Mouse (Mus musculus) erythroblast, adult 5-6 weeks (primary cell): ENCODE measurements around the gene Rtf2. TPM values are rescaled to one million over a fixed set of nuclear protein-coding genes. Genes with fewer than 3 reads are reported as not detected.

Experiments used
- ATAC-seq: replicated peaks from 2 replicates; pipeline ENCODE4 v1.8.0; 2016; ENCODE audit warnings: moderate number of reproducible peaks, mild to moderate bottlenecking, moderate TSS enrichment, inconsistent platforms; ENCODE audit not compliant: poor library complexity, low FRiP score, severe bottlenecking
- total RNA-seq, 2 experiments: library from RNA; stranded (forward) in 1 of 2; stranded (reverse) in 1 of 2; fragments of 150-400 nt in 1 of 2; fragments of 200-764, 138-1000 nt in 1 of 2; gene quantifications; 2 replicates each; pipeline versions ENCODE4 v1.2.3 to v1.2.4; 2015 to 2017; ENCODE audit warnings: low replicate concordance in 2 of 2

Rtf2 gene
- total RNA-seq (2015; ENCODE audit: low replicate concordance) (18.3 and 24.7 TPM in 2 replicates), total RNA-seq (2017; ENCODE audit: low replicate concordance) (59.5 and 80.9 TPM in 2 replicates)

DNA sequence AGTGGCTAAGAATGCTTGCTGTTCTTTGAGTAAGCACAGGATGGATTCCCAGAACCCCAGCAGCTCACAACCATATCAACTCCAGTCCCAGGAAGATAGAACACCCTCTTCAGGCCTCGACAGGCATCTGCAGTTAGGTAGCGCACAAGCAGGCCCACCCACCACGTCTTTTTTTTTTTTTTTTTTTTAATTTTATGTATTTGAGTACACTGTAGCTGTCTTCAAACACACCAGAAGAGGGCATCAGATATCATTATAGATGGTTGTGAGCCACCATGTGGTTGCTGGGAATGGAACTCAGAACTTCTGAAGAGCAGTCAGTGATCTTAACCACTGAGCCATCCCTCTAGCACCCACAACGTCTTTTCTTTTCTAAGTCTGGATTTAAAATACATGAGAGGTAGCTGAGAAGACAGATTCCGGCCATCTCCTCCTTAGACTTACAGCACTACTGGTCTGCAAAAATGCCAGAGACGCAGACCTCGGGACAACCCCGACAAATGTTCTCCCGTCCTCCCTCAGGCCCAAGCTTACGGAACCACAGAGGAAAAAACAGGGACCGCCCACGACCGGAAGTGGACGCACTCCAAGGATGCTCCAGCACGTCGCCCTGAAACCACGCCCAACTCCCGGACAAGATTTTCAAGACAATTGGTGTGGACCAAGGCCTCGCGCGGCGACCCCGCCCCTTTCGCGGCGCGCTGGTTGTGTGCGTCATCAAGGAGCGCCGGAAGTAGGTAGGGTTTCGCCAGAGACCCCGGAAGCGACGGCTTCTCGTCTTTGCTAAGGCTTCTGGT is at the start of gene Rtf2:
Rtf2 (plus strand) TSS at position 714 of the 797 bp plus-strand sequence.
- ATAC-seq: peak; percentile 83

DNA sequence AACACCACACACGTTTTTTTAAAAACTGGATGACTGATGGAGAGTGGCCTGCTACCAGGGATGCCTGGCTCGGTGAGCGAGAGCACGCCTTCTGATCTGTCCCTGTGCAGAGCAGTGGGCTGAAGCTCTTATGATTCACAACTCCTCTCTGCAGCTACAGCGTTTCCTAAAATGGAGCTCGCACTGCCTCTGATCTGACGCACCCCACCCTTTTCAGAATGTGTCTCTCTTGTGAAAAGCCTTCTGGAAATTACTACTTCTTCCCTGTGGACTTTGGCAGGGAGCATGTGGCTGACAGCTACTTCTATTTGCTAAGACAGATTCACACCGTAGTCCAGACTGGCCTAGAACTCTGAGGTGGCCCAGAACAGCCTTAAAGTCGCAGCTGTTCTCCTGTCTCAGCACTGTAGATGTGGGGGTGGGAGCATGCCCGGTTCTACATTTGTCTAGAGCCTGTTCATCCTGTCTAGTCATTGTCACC is 48.3 kb upstream of the Rtf2 start:
- ATAC-seq: 0 out of 2 replicates have a peak, but pooled peaks have one; percentile 34

DNA sequence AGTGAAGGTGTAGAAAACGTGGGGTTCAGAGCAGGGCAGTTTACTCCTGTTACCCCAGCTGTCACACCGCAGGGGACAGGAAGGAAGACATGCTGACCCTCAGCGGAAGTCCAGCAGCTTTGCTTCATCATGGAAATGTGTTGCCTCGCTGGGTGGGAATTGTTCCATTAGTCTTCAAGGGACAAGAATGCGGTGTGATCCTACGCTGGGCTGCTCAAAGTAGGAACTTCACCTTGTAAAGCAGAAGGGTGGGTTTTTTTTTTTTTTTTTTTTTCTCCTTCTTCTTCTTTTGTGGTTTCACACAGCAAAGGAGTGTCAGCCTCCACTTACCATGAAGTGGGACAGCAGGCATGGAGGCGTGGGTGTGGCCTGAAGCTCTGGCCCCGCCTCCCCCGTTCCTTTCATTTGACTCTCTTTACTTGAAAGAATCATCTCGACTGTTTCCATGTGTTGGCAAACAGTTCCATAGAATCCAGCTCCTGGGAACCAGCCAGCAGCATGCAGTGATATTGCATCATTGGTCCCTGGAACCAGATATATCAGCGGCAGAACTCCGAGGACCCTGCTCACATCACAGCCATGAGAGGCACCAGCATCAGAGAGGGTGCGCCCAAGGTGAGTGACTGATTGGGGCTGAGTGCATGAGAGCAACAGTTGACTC is 46.8 kb upstream of the Rtf2 start, which contains the start of gene Cass4:
Cass4 (plus strand) TSS at position 404 of the 661 bp plus-strand sequence.
- ATAC-seq: peak; percentile 69

DNA sequence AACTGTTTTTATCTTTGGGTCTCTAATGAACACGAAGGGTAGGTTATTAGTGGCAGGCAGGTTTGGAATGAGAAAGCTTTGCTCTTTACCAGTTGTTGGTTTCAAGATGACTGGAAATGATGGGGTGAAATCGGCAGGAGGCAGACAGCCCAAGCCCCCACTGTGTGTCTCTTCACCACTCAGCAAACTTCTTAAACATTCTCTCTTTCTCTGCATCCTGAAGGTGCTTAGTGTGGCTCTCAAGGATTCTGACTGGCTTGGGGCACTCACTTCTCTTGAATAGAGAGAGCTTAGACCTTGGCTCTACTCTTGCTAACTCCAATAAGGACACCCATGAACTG is 46.3 kb upstream of the Rtf2 start:
- ATAC-seq: no peak

DNA sequence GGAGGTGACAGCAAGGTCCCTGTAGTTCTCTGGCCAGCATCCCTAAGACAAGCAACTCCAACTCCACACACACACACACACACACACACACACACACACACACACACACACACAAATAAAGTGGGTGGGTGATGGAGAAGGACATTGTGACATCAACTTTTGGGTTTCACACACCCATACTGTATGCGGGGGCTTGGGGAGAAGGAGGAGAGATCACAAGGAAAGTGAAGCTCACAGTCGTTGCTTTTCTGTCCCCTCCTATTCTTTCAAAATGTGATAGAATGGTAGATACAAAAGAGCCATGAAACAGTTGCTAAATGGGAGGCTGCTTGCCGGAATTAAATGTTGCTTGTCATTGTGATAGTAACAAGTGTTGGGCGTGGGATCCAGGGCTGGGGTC is 45.7 kb upstream of the Rtf2 start:
- ATAC-seq: no peak

DNA sequence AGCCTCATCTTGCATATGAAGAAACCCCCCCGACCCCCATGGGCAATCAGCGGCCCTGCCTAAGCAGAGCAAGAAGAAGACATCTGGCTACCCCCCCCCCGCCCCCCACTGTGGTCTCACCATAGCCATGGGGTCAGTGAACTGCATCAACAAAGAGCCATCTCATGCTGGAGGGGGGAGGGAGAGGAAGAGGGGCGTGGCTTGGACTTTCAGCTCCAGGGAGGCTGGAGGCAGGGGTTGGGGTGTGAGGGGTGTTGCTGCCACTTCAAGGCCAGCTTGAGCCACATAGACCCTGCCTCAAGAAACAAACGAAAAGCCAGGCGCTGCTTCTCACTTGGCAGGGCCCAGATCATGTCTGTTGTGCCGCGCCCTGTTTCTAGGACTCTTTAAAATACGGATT is 44.4 kb upstream of the Rtf2 start:
- ATAC-seq: no peak

DNA sequence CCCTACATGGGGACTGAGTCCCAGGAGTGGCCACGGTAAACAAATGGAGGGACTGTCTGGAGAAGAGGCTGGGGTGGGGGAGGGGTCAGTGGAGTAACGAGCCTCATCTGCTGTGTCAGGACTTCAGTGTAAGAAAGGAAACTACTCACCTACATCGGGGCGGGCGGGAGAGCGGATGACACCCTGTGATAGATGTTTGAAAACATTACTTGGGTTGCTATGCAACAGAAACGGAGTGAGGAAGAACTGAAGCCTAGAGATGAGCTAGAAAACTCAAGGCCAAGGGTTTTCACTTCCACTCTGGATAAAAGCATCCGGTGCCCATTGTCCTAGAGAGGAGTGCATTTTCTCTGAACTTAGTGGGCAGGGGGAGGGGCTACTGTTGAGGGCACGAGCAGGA is 40.5 kb upstream of the Rtf2 start:
- no peak for ATAC-seq

DNA sequence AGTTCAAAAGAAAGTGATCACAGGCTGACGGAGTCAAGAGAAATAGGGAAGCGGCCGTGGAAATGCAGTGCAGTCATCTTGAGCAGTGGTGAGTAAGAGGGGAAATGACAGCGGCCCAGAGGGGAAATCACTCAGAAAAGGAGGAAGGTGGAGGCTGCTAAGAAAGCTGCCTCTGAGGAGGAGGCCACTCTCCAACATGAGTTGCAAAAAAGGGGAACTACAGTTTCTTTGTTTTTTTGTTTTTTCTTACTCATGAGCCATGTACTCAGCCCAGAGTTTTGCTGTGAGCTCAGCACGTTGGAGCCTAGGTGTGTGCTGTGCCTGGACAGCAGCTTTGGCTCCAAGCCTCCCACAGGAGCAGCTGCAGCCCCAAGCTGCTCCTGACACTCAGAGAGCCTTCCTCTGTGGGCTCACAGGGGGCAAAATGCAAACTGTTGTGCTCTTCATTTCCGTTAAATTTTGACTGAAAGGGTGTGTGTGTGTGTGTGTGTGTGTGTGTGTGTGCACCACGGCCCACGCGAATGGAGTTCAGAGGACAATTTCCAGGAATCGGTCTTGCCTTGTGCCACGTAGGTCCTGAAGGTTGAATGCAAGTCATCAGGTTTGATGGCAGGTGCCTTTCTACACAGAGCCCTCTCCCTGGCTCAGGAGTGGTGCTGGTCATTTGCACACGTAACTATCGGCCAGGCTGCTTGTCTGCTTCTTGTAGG is 39.1 kb upstream of the Rtf2 start:
- no peak for ATAC-seq

DNA sequence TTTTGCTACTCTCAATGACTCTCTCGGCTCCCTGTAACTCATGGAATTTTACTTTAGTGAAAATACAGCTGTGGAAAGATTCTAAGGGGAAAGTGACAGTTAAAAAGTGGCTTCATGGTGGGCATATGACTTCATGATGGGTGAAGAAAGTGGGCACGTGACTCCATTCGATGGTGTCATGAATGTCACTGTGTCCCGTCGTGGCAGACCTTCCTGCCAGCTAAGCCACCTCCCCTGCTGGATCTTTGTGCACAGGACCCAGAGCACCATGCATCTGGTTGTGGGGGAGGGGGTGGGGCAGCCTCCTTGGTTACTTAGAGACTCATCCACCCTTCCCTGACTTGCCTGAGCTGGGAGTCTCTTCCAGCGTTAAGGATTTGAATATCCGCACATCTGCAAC is 36.1 kb upstream of the Rtf2 start:
- no peak for ATAC-seq

DNA sequence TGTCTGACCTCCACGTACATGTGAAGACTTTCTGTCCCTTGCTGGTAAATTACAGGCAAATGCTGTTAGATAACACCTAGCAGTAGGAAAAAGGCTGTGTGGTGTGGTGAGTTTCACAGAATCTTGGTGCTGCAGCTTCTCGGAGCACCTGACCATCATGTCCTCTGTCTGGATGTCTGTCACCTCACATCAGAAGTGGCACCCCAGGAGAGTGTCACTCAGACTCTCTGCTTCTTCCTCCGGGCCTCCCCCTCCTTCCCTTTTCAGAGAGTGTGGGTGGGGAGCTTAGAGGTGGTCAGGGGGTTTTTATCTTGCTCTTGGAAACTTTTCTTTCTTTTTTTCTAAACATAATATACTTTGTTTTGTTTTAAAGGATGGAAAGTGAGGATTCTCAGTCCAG is 35.3 kb upstream of the Rtf2 start:
- no peak for ATAC-seq

DNA sequence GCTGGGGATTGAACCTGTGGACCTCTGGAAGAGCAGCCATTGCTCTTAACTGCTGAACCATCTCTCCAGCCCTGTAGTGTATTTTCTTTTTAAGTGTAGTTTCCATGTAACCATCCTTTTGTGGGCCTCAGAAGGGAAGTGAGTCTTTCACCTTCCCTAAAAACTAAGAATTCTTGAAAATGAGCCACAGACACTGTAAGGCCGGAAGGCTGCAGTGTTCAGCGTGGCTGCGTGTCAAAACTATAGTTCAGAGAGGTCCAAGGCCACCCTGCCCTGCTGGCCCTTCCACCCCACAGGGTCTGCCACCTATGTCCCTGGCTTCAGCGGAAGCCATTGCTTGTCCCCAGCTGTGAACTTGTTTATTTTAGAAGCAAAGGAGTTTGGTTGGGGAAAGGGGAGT is 34.2 kb upstream of the Rtf2 start:
- no peak for ATAC-seq

DNA sequence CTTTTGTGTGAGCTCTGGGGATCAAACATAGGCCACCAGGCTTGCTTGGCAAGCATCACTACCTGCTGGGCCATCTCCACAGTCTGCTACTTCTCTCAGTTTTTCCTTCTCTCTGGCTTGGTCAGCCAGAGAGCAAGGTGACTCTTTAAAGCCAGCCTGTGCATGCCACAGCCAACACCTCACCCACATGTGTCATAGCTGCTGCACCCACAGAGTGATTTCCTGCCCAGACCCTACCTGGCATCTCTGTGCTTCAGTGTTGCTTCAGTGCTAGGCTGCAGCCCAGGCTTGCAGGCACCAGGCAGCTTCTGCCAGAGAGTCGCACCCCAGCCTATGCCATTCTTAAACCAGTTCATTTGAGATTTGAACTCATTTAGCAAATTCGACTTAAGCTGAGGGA is 32.9 kb upstream of the Rtf2 start:
- ATAC-seq: no peak

DNA sequence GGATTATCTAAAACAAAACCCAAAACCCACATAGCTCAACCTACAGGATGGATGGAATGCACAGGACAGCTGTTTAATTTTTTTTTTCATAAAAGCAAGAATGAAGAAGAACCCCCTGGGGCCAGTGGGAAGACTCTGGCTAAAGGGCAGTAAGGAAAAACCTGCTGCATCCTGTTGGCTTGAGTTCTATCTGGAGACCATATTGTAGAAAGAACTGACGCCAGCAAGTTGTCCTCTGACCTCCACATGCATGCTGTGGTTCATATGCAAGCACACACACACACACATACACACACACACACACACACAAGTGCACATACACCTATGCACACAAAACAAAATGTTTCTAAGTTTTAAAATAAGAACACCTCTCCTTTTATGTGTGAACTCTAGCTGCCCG is 29.7 kb upstream of the Rtf2 start:
- ATAC-seq: no peak

DNA sequence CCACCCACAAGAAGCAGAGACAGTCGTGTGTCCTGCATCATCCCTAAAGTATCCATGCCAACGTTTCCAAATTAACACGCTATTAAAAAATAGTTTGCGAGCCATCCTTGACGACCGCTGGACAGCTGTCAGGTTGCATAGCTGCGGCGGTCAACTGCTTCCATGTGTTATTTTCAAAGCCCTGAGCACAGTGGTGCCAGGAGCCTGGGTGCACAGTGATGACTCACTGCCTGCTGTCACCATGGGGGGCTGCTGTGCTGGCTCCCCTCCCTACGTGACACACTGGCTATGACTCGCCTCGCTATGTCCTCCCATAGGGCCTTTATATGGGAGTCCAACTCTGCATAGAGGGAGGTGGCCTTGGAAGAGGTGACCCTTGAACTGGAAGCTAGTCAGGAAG is 29.3 kb upstream of the Rtf2 start:
- ATAC-seq: no peak

DNA sequence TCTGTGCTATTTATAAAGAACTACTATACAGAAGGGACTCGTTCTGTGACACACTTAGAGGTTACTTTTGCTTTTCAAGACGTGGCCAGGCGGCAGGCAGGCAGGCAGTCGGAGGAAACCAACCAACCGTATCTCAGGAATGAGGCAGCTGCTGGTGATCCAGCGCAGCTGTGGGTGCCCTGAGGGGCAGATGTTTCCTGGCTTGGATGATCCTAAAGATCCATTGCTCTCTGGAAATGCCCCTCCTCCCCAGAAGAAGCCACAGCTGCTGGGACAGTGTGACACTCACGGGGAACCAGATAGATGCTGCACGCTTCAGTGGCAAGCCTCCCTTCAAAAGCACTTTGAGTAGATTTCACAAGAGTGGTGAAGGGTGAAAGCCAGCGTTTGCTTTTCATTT is 27.9 kb upstream of the Rtf2 start:
- ATAC-seq: no peak

DNA sequence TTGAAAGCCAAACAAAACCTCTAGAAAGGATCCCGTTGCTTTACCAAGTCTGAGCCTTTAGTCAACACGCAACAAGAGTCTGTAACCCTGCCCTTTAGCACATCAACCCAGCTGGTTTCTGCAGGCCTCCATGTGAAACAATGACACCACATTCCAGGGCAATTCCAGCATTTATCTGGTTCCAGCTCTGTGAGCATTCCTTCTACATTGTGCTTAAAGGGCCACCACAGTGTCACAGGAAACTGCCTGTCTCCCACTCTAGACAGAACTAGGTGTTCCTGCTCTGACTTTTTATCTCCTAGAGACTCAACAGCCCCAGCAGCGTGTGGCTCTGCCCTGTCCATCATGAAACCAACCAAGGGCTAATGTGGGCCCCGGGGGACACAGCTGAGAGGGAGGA is 27.1 kb upstream of the Rtf2 start:
- ATAC-seq: no peak

DNA sequence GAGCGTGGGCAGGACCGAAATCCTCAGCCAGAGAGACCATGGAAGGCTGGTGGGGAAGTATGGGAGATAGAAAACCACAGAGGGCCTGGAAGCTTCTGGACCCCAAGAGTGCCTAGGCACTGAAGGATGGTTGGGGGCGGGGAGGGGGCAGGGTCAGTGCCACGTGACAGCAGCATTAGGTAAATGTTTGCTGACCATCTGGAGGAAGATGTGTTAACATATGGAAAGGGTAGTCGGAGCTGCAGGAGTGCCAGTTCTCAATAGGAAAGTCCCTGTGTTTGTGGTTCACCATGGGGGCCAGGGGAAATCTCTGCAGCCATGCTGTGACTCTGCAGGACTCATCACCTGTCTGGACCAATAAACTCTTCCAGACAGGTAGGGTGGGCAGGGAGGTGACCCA is 26.5 kb upstream of the Rtf2 start:
- ATAC-seq: no peak

DNA sequence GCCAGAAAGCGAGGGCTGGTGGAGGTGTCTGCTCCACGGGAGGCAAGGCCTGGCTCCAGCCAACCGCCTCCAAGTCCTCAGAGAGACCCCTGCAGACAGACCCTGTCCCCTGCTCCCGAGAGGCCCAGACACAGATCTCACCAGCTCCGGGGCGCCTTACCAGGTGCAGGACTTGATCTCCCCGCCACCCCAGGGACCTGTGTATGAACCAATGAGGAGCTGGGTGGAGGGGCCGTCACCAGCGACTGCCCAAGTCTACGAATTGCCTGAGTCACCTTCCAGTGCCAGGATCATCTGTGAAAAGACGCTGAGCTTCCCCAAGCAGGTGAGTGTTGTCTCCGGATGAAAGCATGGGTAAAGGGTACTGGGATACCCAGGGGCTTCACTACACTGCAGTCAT is 24.1 kb upstream of the Rtf2 start:
- no peak for ATAC-seq

DNA sequence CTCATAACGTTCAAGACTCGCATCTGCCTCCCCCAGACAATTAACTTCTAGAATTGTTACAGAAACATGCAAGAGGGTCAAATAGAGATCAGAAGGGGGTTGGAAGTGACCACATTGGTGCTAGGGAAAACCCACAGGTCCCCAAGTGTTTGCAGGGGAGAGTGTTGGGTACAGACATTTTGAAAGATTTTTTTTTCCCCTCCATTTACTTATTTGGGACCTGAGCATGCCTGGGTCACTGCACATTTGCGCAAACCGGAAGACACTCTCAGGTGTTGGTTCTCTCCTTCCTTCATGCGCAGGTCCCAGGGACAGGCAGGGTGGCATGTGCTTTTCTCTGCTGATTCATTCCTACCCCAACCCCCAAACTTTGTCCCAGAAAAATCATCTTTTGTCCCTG is 23.5 kb upstream of the Rtf2 start:
- ATAC-seq: no peak

DNA sequence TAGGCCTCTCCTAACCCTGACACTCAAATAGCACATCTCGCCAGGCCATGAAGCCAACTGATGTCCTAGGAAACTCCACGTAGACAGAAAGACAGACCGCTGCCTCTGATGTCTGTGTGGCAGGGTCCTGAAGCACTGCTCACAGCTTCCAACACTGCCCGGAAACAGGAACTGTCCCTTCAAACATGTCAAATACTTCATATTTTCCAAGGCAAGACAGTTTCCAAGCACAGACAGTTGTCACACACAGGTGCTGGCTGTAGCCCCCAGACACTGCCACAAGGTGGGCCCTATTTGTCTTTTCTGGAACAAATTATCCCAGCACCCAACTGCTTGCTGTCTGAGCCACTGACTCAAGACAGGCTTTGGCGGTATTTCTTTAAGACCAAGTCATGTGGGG is 22.1 kb upstream of the Rtf2 start:
- ATAC-seq: no peak

DNA sequence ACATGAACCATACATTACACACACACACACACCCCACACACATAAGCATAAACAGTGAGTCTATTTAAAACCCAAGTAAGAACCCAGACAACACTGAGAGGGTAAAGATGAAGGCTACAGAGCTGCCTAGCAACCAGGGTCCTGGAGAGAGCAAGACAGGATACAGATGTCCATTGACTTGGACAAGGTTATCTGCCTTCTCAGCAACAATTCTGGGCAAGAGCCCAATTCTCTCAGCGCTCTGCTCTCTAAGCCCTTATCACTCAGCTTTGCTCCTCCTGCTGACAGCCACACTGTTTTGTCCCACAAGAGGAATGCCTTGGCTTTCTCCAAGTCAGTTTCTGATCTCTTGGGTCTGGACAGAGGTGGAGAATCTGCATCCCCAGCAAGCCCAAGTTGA is 9.7 kb upstream of the Rtf2 start:
- no peak for ATAC-seq
